Mouse (Mus musculus) lung, postnatal 4 days (tissue): ENCODE measurements around the gene Ksr2.

Source experiments
- DNase-seq, 2 experiments: peaks; one replicate each; pipeline ENCODE4 v3.0.0; 2021

Ksr2 gene

GRCm38 (mm10) chr5:117803551-117803950 lies 389.8 kb downstream of the Ksr2 start:
- DNase-seq, result no peak

DNA sequence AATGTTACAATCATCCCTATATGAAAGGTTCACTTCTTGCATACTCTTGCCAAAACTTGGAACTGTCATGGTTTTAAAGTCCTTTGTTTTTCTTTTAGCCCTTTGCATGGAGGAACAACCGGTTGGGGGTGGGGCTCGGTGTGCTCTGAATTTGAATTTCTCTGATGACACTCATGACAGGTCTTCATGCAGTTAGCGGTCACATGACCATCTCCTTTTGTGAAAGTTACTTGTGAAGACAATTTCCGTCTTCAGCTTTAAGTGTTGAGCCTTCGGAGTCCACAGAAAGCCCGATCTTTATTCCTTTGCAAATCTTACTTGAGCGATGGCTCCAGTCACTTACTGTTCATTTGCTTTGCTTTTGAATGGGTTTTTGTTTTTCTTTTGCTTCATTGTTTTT lies 397.1 kb downstream of the Ksr2 start:
- no peak for DNase-seq

- DNase-seq, result no peak
Measured at GRCm38 (mm10) chr5:117818800-117819199, 405.0 kb downstream of the Ksr2 start.

DNA sequence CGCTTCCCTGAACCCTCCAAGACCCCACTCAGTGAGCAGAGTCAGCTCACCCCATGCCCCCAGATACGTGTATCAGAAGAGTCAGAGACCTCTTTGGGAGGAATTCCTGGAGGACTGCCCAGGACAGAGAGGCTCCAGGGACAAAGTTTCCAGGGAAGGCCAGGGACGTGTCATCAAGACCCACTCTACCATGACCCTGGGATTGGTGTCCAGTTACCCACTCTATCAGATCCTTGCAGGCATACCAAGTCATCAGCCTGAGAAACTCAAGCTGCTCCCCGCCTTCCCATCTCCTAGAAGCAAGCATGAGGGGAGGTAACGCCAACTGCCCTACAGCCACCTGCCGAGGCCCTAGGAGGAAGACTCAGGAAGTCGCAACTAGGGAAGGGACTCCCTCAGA lies 406.6 kb downstream of the Ksr2 start:
- no peak for DNase-seq

DNA sequence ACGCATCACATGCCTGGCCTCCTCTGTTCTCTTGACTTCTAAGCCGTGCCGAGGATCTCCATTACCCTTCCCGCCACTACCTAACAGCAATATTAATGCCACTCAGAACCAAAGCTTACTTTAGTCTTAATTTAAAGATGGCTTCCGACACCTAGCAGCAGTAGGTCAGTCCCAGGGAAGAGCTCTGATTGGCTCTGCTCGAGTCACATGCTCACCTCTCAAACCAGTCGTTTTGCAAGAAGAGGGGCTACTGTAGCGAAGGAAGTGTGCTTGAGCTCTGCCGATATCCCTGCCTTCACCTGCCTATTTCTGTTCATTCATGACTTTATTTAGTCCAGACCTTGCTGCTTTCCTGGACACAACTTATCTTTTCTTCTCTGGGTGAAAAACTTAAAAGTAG lies 410.0 kb downstream of the Ksr2 start:
- no peak for DNase-seq

DNA sequence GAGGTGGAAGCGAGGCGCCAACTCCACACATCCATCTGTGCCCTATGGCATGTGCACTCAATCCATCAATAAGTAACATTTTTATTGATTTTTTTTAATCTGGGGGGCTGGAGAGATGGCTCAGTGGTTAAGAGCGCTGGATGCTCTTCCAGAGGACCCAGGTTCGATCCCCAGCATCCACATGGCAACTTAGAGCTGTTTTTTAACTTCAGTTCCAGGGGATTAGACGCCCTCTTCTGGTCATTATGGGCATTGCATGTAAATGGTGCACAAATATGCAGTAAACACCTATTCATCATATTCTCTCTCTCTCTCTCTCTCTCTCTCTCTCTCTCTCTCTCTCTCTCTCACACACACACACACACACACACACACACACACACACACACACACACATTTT lies 410.7 kb downstream of the Ksr2 start:
- no peak for DNase-seq
